Mouse (Mus musculus) Patski (cell line): ENCODE measurements at regions not wholly inside any gene's neighbourhood (a gene's known extent, or its start where the extent isn't known, plus 50 kb on each side); places are given as distances from the start of the nearest gene placed in this dataset.

Source experiments
- ATAC-seq: fragments of 100-300 bp; one replicate; pipeline ENCODE4 v1.8.0; 2021
- CTCF ChIA-PET: fragments of 350-600 bp; sonication (Branson Sonifier 250); formaldehyde crosslinking; loops from one replicate; lab custom pipeline; 2022; ENCODE audit warnings: inconsistent platforms; lab: Charles Lee
- POLR2A ChIA-PET: fragments of 350-600 bp; sonication (Branson Sonifier 250); formaldehyde crosslinking; loops from one replicate; lab custom pipeline; 2022; ENCODE audit warnings: antibody characterized with exemption, inconsistent platforms; lab: Charles Lee
- DNase-seq: peaks from one replicate; pipeline ENCODE4 v3.0.0-alpha.2; 2011; ENCODE audit warnings: low read depth, low spot score
- H3K27me3 ChIP-seq: fragments of 371-371 bp; one replicate; pipeline ENCODE4 v1.5.1; 2021
- CTCF ChIP-seq: fragments of 100-300 bp; IDR thresholded peaks from one replicate; pipeline ENCODE4 v1.5.1; 2021
- in situ Hi-C: fragments of 300-500 bp; cut with MboI; formaldehyde crosslinking; loops from 3 replicates; pipeline ENCODE4 v1.11.1; 2018; ENCODE audit warnings: low pct_unique_long_range_greater_than_20kb, mixed read lengths

- CTCF ChIA-PET: no interaction called here
- POLR2A ChIA-PET: no interaction called here
- no peak for DNase-seq
- ATAC-seq: no peak
- in situ Hi-C loops: no loop called here
- H3K27me3 ChIP-seq: peaks cover 32% of the 10 kb centered on the region
- TF ChIP-seq CTCF: no peak
These were observed 73.4 kb upstream of the Gnpda2 start for GRCm38 (mm10) chr5:69665555-69665954.

DNA sequence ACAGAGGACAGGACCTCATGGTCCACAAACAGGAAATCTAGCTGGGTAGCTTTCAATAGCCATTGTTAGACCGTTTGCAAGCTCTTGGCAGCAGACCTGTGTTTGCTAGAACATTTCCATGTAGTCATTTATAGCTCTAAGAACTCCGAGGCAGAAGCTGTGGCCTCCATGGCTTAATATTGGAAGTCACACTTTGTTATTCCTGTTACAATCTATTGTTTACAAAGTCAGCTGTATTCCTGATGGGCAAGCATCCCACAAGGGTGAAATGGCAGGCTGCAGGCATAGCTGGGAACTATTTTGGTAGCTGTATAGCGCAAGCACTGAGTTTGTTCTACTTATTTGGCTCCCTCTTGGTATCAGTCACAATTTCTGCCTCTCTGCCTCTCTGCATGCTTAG is 71.8 kb upstream of the Gnpda2 start:
- no peak for TF ChIP-seq CTCF

More for the DNA sequence above, 71.8 kb upstream of the Gnpda2 start:
- no peak for DNase-seq
- ATAC-seq: no peak
- peaks cover 26% of the 10 kb centered on the region for H3K27me3 ChIP-seq
- in situ Hi-C loops: no loop called here
- POLR2A ChIA-PET: no interaction called here
- CTCF ChIA-PET: interaction anchor here (0.9 to 2.2 kb wide), 2 partner anchors 9 to 11 kb away, joined by 3 to 7 read pairs; no protein-coding TSS in a partner anchor
